Mouse (Mus musculus) thymus, postnatal 25 days (tissue): ENCODE data around the gene Aldh6a1.

Experiments
- DNase-seq: peaks from one replicate; pipeline ENCODE4 v3.0.0; 2022

Gene Aldh6a1

GRCm38 (mm10) chr12:84408819-84409507, 41.8 kb downstream of the Aldh6a1 start, which contains the start of the genes Entpd5 and Bbof1:
Entpd5 (minus strand) TSS chr12:84409029.
Bbof1 (plus strand) TSS chr12:84409071.
- DNase-seq = peak; percentile 92

GRCm38 (mm10) chr12:84407874-84408818, 42.7 kb downstream of the Aldh6a1 start:
- peak; percentile 83 for DNase-seq

DNA sequence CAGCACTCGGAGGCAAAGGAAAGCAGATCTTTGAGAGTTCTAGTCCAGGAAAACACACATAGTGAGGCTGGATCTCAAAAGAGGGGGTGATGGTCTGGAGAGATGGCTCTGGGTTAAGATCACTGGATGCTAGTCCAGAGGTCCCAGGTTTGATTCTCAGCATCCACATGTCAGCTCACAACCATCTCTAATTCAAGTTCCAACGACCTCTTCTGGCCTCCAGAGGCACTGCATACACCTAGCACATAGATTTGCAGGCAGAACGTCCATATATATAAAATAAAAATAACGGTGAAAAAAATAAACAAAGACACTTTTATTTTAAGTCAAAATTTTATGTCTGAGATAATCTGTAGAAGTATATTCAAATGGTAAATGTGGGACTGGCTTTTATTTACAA, 43.5 kb downstream of the Aldh6a1 start:
- DNase-seq = no peak

DNA sequence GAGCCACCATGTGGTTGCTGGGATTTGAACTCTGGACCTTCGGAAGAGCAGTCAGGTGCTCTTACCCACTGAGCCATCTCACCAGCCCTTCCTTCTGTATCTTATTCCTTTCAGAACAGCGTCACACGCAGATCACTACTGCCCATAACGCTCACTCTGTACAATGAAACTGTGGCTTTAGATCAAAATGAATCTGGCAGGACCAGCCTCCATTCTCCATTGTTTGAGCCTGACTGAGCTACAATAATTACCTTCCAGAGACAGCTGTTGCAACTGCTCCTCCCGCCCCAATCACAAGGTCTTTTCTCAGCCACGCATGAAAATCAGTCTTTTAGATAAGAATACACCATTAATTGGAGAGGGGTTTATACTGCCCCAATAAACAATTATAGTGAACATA, 46.3 kb downstream of the Aldh6a1 start:
- no peak for DNase-seq

- DNase-seq = no peak
Observed at GRCm38 (mm10) chr12:84402923-84403322, 47.9 kb downstream of the Aldh6a1 start.

- no peak for DNase-seq
Observed at GRCm38 (mm10) chr12:84400653-84401052, 50.2 kb downstream of the Aldh6a1 start.

GRCm38 (mm10) chr12:84400068-84400467, 50.7 kb downstream of the Aldh6a1 start:
- DNase-seq = no peak

- DNase-seq = no peak
Observed at GRCm38 (mm10) chr12:84399663-84400062, 51.1 kb downstream of the Aldh6a1 start.

- DNase-seq = no peak
Observed at GRCm38 (mm10) chr12:84399135-84399534, 51.7 kb downstream of the Aldh6a1 start.

DNA sequence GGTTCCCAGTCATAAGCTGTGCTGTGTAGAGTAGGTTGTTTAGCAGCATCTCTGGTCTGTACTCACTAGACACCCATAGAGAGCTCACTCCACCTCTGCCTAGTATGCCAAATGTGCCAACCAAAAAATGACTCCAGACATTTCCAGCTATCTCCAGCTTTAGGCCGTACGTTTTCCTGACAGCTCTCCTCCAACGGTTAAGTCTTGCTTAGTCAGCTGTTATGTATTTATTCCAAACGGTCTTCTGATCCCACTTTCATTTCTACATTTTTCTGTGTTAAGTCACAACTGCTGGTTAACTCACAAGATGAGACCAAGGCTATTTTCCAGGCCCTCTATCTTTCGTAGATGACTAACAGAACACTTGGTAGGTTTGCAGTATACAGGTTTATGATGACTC, 52.2 kb downstream of the Aldh6a1 start:
- no peak for DNase-seq

DNA sequence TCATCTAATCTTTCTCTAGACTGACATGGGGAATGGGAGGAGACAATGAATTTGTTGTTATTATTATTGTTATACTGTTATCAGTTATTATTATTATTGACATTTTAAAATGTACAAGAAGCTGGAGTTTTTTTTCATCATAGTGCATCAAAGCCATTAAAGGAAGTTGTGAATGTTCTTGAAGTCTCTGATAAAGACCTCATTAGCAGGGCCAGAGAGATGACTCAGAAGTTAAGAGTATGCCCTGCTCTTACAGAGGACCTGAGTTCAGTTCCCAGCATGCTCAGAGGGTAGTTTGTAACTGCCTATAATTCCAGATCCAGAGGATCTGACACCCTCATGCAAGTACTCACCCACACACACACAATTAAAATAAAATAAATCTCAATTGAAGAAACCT, 53.1 kb downstream of the Aldh6a1 start:
- DNase-seq = no peak

- DNase-seq = no peak
Observed at GRCm38 (mm10) chr12:84396947-84397679, 53.7 kb downstream of the Aldh6a1 start.

GRCm38 (mm10) chr12:84393847-84394246, 57.0 kb downstream of the Aldh6a1 start:
- DNase-seq = no peak

DNA sequence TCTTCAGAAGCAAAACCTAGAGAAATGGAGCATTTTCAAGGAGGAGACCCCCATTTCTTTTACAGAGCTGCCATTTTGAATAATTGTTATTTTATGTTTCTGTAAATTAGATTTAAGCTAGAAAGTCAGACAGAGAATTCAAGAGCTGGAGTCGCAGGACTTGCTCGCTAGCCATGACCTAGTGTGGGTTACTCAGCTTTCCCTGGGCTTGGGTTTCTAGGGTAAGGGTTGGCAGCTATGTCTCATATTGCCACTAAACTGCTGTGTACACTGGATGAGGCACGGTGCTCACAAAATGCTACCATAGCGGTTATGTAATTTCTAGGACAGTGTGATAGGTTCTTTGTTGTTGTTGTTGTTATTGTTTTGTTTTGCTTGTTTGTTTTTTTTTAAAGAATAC, 58.1 kb downstream of the Aldh6a1 start:
- no peak for DNase-seq

GRCm38 (mm10) chr12:84390336-84390735, 60.5 kb downstream of the Aldh6a1 start:
- DNase-seq = no peak

- no peak for DNase-seq
Observed at GRCm38 (mm10) chr12:84388774-84389400, 61.9 kb downstream of the Aldh6a1 start.

DNA sequence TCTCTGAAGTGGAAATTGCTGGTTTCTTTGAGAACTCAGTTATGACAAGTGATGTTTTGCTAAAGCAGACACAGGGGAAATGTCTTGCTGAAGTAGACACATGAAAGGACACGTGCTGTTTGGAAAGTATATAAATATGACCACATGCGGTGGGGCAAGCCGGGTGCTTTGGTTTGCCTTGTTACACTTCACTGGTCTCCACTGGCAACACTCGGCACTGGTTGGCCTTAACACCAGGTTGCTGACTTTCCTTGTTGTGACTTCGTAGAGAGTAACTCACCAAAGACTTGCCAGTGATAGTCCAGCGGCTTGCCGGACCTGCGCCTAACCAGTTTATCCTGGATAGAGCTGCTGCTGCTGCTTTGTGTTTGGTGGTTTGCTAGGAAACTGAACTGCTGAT, 62.7 kb downstream of the Aldh6a1 start:
- DNase-seq = no peak

GRCm38 (mm10) chr12:84385408-84385807, 65.4 kb downstream of the Aldh6a1 start:
- no peak for DNase-seq

DNA sequence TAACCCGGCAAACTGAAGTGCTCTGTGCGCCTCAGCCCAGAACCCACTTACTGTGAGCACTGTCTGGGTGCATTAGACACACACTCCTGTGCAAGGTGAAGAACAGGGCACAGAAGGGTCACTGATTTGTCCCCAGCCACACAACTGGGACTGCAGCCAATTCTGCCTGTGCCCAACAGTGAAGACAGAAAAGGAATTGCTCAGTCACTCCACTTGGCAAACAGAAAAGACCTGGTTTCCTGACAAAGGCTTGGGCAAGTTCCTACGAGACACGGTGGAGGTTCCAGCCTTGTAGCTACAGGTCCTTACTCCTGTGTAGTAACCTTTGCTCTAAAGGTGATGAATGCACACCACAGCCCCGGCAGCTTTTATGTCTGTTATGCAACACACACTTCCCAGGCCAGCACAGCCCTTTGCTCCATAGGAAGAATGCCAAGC, 66.1 kb downstream of the Aldh6a1 start:
- DNase-seq = no peak

- no peak for DNase-seq
Observed at GRCm38 (mm10) chr12:84382369-84382768, 68.4 kb downstream of the Aldh6a1 start.
